Mouse (Mus musculus): ENCODE data around the gene Fam221a.
"Not testable (repeated sequence)": the region's sequence is repeated elsewhere in the genome, so short reads cannot be mapped to it uniquely, and the experiment has no call there.

Gene Fam221a

GRCm38 (mm10) chr6:49378328-49378727, 10.8 kb downstream of the Fam221a start:
- DNase-seq (ENCODE audit: low read depth, low spot score) = no peak

- no peak for DNase-seq (ENCODE audit: low read depth, low spot score)
Observed at GRCm38 (mm10) chr6:49394276-49394675, 26.7 kb downstream of the Fam221a start.

- no peak for DNase-seq (ENCODE audit: low read depth, low spot score)
Observed at GRCm38 (mm10) chr6:49395316-49395715, 27.8 kb downstream of the Fam221a start, which contains the start of gene Stk31. Stk31 (plus strand) TSS chr6:49395604.

- DNase-seq (ENCODE audit: low read depth, low spot score) = peak; percentile 30
Observed at GRCm38 (mm10) chr6:49397466-49397865, 29.9 kb downstream of the Fam221a start.

GRCm38 (mm10) chr6:49398365-49398764, 30.8 kb downstream of the Fam221a start:
- peak; percentile 51 for DNase-seq (ENCODE audit: low read depth, low spot score)

- no peak for DNase-seq (ENCODE audit: low read depth, low spot score)
Observed at GRCm38 (mm10) chr6:49410830-49411229, 43.3 kb downstream of the Fam221a start.

GRCm38 (mm10) chr6:49412967-49413366, 45.4 kb downstream of the Fam221a start:
- not testable (repeated sequence) for DNase-seq (ENCODE audit: low read depth, low spot score)

GRCm38 (mm10) chr6:49415971-49416370, 48.4 kb downstream of the Fam221a start:
- DNase-seq (ENCODE audit: low read depth, low spot score) = no peak

- no peak for DNase-seq (ENCODE audit: low read depth, low spot score)
Observed at GRCm38 (mm10) chr6:49437306-49437705, 69.8 kb downstream of the Fam221a start.

Data from A20 (cell line).